Mouse (Mus musculus): ENCODE data around the gene Anxa3.

Anxa3 gene

DNA sequence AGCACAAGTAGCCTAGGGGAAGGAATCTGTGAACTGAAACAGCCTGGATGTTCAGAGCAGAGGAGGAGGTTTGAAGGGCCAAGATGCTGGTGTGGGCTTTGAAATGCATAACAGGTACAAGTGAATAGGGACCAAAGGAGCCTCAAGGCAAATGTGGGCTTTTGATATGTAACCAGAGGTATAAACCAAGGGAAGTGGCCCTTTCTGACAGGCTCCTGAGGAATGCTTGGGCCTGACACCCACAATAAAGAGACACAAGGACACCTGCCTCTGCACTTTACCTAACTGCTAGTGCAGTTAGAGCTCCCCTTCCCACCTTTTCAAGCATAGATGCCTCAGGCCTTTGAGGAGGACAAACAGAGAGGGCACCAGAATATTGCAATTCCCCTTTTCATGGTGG, 54.8 kb downstream of the Anxa3 start:
- no peak for DNase-seq (ENCODE audit: low spot score)

DNA sequence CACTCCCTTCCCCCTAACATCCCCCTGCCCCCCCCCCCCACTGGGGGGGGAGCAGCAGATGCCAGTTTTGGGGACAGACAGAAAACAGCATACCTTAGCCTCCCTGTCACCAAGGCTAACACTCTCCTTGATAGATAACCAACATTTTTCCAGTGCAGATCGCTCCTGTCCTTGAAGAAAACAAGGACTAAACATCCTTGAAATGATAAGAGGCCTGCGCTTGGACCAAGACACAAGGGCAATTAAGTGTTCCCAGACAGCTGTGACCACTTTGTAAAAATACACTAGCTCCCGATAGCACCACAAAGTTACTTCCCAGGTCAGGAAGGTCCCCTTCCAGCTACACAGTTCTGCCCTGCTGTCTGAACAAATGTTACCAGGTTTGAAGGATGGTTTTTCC, 55.2 kb downstream of the Anxa3 start:
- no peak for DNase-seq (ENCODE audit: low spot score)

DNA sequence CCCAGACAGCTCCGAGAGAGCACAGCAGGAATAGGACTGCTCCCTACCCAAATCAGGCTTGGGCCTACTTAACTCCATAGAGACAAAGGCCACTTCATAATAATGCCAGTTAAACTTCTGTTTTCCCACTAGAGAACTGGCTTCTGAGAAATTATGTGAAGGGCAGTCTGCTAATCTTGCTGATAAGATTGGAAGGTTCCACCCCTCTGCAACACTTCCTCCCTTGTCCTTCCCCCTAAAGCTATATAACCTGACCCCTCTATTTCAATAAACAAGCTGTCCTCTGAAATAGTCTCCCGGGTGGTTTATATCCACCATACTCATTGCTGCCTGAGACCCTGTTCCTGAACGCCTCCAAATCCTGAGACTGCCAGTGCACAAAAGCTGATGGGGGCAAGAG, 56.1 kb downstream of the Anxa3 start:
- no peak for DNase-seq (ENCODE audit: low spot score)

- DNase-seq (ENCODE audit: low spot score): peak; percentile 17
Measured at GRCm38 (mm10) chr5:96853451-96853850, 60.3 kb downstream of the Anxa3 start.

- peak; percentile 50 for DNase-seq (ENCODE audit: low spot score)
Measured at GRCm38 (mm10) chr5:96854350-96854749, 61.2 kb downstream of the Anxa3 start.

DNA sequence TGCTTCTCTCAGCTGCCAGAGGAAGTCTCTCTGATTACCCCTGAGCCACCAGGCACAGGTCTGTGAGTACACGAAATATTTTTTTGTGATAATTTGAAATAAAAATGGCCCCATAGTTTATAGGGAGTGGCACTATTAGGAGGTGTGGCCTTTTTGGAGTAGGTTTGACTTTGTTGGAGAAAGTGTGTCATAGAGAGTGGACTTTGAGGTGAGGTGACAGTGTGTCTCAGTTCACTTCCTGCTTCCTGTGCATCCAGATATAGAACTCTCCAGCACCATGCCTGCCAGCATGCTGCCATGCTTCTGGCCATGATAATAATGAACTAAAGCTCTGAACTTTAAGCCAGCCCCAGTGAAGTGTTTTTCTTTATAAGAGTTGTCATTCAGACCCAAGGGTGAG, 66.8 kb downstream of the Anxa3 start:
- DNase-seq (ENCODE audit: low spot score): no peak

DNA sequence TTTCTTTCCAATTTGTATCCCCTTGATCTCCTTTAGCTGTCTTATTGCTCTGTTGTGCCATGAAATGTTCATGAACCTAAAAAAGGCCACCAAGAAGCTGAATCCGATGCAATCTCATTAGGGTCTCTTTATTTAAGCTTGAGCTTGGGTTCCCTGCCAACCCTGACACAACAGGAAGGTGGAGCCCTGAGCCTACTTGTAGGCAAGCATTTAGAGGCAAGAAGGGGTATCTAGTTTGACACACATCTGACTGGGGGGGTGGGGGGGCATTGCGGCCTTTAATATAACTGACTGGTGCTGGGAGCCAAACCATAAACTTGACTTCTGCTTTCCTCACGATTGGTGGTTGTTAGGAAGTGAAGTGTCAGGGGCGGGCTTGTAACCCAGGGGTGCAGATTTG, 74.0 kb downstream of the Anxa3 start:
- no peak for DNase-seq (ENCODE audit: low spot score)

- no peak for DNase-seq (ENCODE audit: low spot score)
Measured at GRCm38 (mm10) chr5:96868893-96869292, 75.8 kb downstream of the Anxa3 start.

GRCm38 (mm10) chr5:96870996-96871395, 77.9 kb downstream of the Anxa3 start:
- DNase-seq (ENCODE audit: low spot score): no peak

DNA sequence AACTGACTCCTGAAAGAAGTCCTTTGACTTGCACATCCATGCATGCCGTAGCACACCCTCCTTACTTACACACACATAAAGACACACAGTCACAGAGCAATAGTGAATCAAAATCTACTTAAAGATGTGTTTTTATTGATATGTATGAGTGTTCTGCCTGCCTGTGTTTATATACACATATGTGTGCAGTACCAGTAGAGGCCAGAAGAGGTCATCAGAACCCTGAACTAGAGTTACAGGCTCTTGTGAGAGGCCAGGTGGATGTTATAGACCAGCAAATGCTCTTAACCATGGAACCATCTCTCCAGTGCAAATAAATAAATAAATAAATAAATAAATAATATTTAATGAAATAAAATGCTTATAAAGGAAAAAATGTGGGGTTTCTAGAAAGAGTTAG, 85.0 kb downstream of the Anxa3 start:
- DNase-seq (ENCODE audit: low spot score): peak; percentile 24

GRCm38 (mm10) chr5:96878851-96879540, 85.9 kb downstream of the Anxa3 start:
- no peak for DNase-seq (ENCODE audit: low spot score)

DNA sequence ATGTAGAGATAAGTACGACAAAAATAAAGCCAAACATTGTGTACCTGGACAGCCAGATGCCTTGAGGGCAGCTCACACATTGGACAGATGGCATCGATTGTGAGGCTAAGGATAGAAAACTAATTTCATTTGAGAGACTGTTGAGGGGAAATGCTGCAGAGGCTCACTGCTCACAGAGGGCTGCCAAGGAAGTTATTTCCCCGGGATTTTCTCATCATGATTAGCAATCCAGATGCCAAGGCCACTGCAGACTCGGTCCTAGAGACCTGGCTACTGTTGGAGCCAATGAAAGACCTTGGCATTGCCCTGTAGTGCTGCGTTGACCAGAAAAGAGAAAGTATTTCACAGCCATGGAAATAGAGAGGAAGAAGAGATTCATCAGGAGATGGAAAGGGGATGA, 87.1 kb downstream of the Anxa3 start:
- no peak for DNase-seq (ENCODE audit: low spot score)

- no peak for DNase-seq (ENCODE audit: low spot score)
Measured at GRCm38 (mm10) chr5:96881118-96881517, 88.0 kb downstream of the Anxa3 start.

DNA sequence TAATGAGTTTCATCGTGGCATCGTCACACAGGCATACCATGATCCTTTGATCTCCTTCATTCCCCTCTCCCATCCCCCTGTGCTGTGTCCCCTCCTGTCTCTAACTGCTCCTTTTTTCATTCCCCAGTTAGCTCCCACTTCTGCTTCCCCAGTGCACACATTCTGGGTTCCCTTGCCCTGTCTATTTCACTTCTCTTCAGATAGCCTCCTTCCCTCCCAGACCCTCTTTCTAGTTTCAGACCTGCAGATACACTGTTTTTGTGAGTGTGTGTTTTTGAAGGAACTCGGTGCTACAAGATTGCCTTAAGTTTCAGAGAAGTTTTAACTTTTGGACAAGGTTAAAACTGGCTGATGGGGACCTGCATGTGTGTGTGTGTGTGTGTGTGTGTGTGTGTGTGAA, 88.5 kb downstream of the Anxa3 start:
- DNase-seq (ENCODE audit: low spot score): no peak

DNA sequence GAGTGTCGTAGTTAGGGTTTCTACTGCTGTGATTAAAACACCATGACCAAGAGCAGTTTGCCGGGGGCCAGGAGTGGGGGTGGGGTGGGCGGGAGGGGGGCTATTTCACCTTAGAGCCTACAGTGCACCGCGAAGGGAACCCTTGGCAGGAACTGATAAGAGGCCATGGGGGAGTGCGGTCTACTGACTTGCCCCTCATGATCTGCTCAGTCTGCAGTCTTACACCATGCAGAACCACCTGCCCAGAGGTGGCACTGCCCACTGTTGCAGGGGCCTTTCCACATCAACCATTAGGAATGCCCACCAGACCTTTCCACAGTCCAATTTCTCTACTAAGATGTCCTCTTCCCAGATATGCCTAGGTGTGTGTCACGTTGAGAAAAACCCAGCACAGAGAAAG, 92.1 kb downstream of the Anxa3 start:
- no peak for DNase-seq (ENCODE audit: low spot score)

DNA sequence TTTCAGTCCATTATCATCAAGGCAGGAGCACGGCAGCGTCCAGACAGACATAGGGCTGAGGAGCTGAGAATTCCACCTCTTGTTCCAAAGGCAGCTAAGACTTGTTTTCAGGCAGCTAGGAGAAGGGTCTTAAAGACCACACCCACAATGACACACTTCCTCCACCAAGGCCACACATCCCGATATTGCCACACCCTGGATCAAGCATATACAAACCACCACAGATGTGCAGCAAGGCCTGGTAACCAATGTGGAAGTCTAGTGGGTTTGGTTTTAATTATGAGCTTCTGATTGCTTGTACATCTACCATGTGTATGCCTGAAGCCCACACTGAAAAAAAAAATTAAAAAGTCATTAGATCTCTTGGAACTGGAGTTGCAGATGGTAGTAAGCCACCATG, 95.3 kb downstream of the Anxa3 start:
- DNase-seq (ENCODE audit: low spot score): no peak

GRCm38 (mm10) chr5:96890367-96890766, 97.2 kb downstream of the Anxa3 start:
- DNase-seq (ENCODE audit: low spot score): peak; percentile 44
